Comparison of ENCODE assay signal across 23 mouse cellular contexts in the genomic region with DNA sequence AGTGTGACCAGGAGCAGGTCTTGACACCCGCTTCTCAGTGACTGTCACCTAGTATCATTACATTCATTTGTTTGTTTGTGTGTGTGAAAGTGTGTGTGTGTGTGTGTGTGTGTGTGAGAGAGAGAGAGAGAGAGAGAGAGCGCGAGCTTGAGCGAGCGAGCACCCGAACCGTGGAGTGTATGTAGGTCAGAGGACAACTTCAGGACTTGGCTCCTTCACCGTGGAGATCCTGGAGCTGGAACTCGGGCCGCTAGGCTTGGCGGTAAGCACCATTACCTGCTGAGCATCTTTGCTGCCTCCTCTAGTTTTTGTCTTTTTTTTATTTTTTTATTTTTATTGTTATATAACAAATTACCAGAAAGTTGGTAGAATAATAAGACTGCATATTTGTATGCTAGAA. TPM values are rescaled to one million over a fixed set of nuclear protein-coding genes. Genes with fewer than 3 reads are reported as not detected.
DNase-seq lines count a peak whose midpoint lies in the region; ATAC-seq lines count a peak whose summit lies in the region.
"Had no signal": no experiment of that assay in that cellular context is flagged by ENCODE, and none has a peak within 500 bp of the region (broad histone marks: within the 10 kb centered on the region; RNA-seq: fewer than 3 reads in every experiment).

No protein-coding gene starts in this region.

- peak; percentile 6 for DNase-seq in kidney, adult 18-20 months
- DNase-seq in cerebellum, adult 11-12 months = peak; percentile 90
- DNase-seq in cerebellum, adult 9-10 months = peak; percentile 89
- peak; percentile 16 for DNase-seq in kidney, postnatal 10 days
- no peak for DNase-seq in layer of hippocampus, postnatal 25 days (ENCODE audit: extremely low spot score in 1 of 2, low spot score in 1 of 2)
- DNase-seq: adrenal gland, adult 2 months; embryo, embryonic 11 days; gastrocnemius, postnatal 25 days; heart, postnatal 36 days; liver, embryonic 13.5 days; lung, embryonic 14.5 days; lung, postnatal 4 days; retina, postnatal 1 day; right cerebral cortex, postnatal 4 days; thymus, postnatal 14 days had no signal

- H3K9ac ChIP-seq in kidney, embryonic 16.5 days (replicated peaks; ENCODE audit: low read length) = no peak overlapping the region
- no peak overlapping the region for H3K9ac ChIP-seq in forebrain, embryonic 16.5 days (replicated peaks; ENCODE audit: low read depth, low read length)
- H3K9ac ChIP-seq: forebrain, embryonic 15.5 days; heart, embryonic 12.5 days; liver, embryonic 13.5 days; lung, embryonic 14.5 days had no signal

- H3K36me3 ChIP-seq in kidney, embryonic 16.5 days (ENCODE audit: insufficient read depth, low read length) = 0 out of 2 replicates have a peak, but pooled peaks cover 7% of the 10 kb centered on the region
- H3K36me3 ChIP-seq in forebrain, embryonic 16.5 days (ENCODE audit: control insufficient read depth, insufficient read depth) = peaks cover 6% of the 10 kb centered on the region; the same call in 1 of the 2 replicates

- no peak overlapping the region for H3K4me2 ChIP-seq in kidney, embryonic 16.5 days (replicated peaks; ENCODE audit: low read depth, low read length)
- no peak overlapping the region for H3K4me2 ChIP-seq in forebrain, embryonic 16.5 days (ENCODE audit: low read length)
- H3K4me2 ChIP-seq: forebrain, embryonic 15.5 days; heart, embryonic 12.5 days; liver, embryonic 13.5 days; lung, embryonic 14.5 days had no signal

- no peak overlapping the region for H3K27ac ChIP-seq in kidney, embryonic 16.5 days (ENCODE audit: low read length)
- H3K27ac ChIP-seq in forebrain, embryonic 16.5 days (ENCODE audit: low read length) = no peak overlapping the region
- H3K27ac ChIP-seq: forebrain, embryonic 15.5 days; layer of hippocampus, adult 2 months; liver, embryonic 13.5 days; midbrain, embryonic 10.5 days had no signal

- no peak for ATAC-seq in kidney, embryonic 16.5 days (ENCODE audit: low FRiP score, low TSS enrichment)
- ATAC-seq in forebrain, embryonic 16.5 days = no peak
- ATAC-seq: forebrain, embryonic 15.5 days; hindbrain, embryonic 16.5 days; intestine, embryonic 16.5 days had no signal

- no peaks in the 10 kb centered on the region for H3K27me3 ChIP-seq in kidney, embryonic 16.5 days (ENCODE audit: insufficient read depth, low read length)
- no peaks in the 10 kb centered on the region for H3K27me3 ChIP-seq in forebrain, embryonic 16.5 days (replicated peaks; ENCODE audit: control insufficient read depth, insufficient read depth, low read length)
- H3K27me3 ChIP-seq: forebrain, embryonic 15.5 days; heart, embryonic 12.5 days; liver, embryonic 13.5 days had no signal

- no peaks in the 10 kb centered on the region for H3K9me3 ChIP-seq in kidney, embryonic 16.5 days (ENCODE audit: low read length)
- no peaks in the 10 kb centered on the region for H3K9me3 ChIP-seq in forebrain, embryonic 16.5 days (ENCODE audit: control insufficient read depth, low read length)
- H3K9me3 ChIP-seq: forebrain, embryonic 15.5 days; heart, embryonic 12.5 days; liver, embryonic 13.5 days; midbrain, embryonic 10.5 days had no signal

- H3K4me1 ChIP-seq in kidney, embryonic 16.5 days (ENCODE audit: insufficient read depth, low read length) = no peaks in the 10 kb centered on the region
- H3K4me1 ChIP-seq in forebrain, embryonic 16.5 days (replicated peaks; ENCODE audit: control insufficient read depth, insufficient read depth, low read length) = no peaks in the 10 kb centered on the region
- H3K4me1 ChIP-seq: forebrain, embryonic 15.5 days; midbrain, embryonic 10.5 days had no signal

- WGBS in kidney, embryonic 16.5 days = 78% methylated on average over 11 of the region's 11 CpGs
- 89% methylated on average over 11 of the region's 11 CpGs for WGBS in forebrain, embryonic 16.5 days

- no peak overlapping the region for H3K4me3 ChIP-seq in kidney, embryonic 16.5 days (ENCODE audit: low read length)
- no peak overlapping the region for H3K4me3 ChIP-seq in forebrain, embryonic 16.5 days (replicated peaks; ENCODE audit: low read length)
- H3K4me3 ChIP-seq: forebrain, embryonic 15.5 days; heart, embryonic 12.5 days; layer of hippocampus, adult 2 months; liver, embryonic 13.5 days; midbrain, embryonic 10.5 days had no signal

RNA-seq across cellular contexts. Expression of a gene that starts 28.5 kb away (rescaled TPM):
- polyA plus RNA-seq in kidney, embryonic 16.5 days (2015; fragmentation: Nextera tagmentation; extraction: Ambion mirVana) = 34.9 and 37.0 TPM in 2 replicates
- 10 to 100 TPM; 42.2 to 45.0 TPM for total RNA-seq in layer of hippocampus, postnatal 25 days (2021)
- 55.3 and 57.4 TPM in 2 replicates for polyA plus RNA-seq in forebrain, embryonic 16.5 days (2015; fragmentation: Nextera tagmentation; extraction: Ambion mirVana)

RNA-seq across cellular contexts. Expression of a gene that starts 34.0 kb away (rescaled TPM):
- 29.0 and 32.8 TPM in 2 replicates for polyA plus RNA-seq in kidney, embryonic 16.5 days (2015; fragmentation: Nextera tagmentation; extraction: Ambion mirVana)
- 10 to 100 TPM; 37.0 to 41.3 TPM for total RNA-seq in layer of hippocampus, postnatal 25 days (2021)
- 71.4 and 74.9 TPM in 2 replicates for polyA plus RNA-seq in forebrain, embryonic 16.5 days (2015; fragmentation: Nextera tagmentation; extraction: Ambion mirVana)

Comparison
In these comparisons a context has a peak if more than half of its experiments do, and no peak if none do; other contexts are left out.
1. DNase-seq: peak in kidney, adult 18-20 months (single experiment), cerebellum, adult 11-12 months (single experiment), cerebellum, adult 9-10 months (single experiment) and kidney, postnatal 10 days (single experiment); none in layer of hippocampus, postnatal 25 days (0 of 2).